Mouse (Mus musculus) hindbrain, postnatal 0 days (tissue): ENCODE data around the gene Gpn1. TPM values are rescaled to one million over a fixed set of nuclear protein-coding genes. Genes with fewer than 3 reads are reported as not detected.
"Not testable (repeated sequence)": the region's sequence is repeated elsewhere in the genome, so short reads cannot be mapped to it uniquely, and the experiment has no call there.

ENCODE experiments used
- ATAC-seq: fragments of 200-750 bp; cut with Nextera tagmentation; 2 replicates; pipeline ENCODE4 v1.8.0; 2017; ENCODE audit warnings: mild to moderate bottlenecking, moderate TSS enrichment, moderate library complexity
- DNase-seq: peaks from one replicate; pipeline ENCODE4 v3.0.0-alpha.2; 2015; ENCODE audit warnings: low spot score
- H3K27ac ChIP-seq: fragments of 300-500 bp; sonication (generic); 2 replicates; pipeline ENCODE4 v1.5.1; 2014; ENCODE audit warnings: mild to moderate bottlenecking
- H3K27me3 ChIP-seq: fragments of 300-500 bp; sonication (generic); 2 replicates; pipeline ENCODE4 v1.6.1; 2014; ENCODE audit warnings: low read length, mixed read lengths; ENCODE audit not compliant: insufficient read depth
- H3K36me3 ChIP-seq: fragments of 300-500 bp; sonication (generic); 2 replicates; pipeline ENCODE4 v1.6.1; 2014; ENCODE audit warnings: low read length, mixed read lengths; ENCODE audit not compliant: insufficient read depth
- H3K4me1 ChIP-seq: fragments of 300-500 bp; sonication (generic); 2 replicates; pipeline ENCODE4 v1.6.1; 2014; ENCODE audit warnings: antibody characterized with exemption, low read length, mixed read lengths; ENCODE audit not compliant: insufficient read depth
- H3K4me2 ChIP-seq: fragments of 300-500 bp; sonication (generic); 2 replicates; pipeline ENCODE4 v1.6.1; 2014; ENCODE audit warnings: low read depth, mild to moderate bottlenecking, low read length, moderate library complexity, mixed read lengths
- H3K4me3 ChIP-seq: fragments of 300-500 bp; sonication (generic); 2 replicates; pipeline ENCODE4 v1.5.1; 2014; ENCODE audit warnings: low read length
- H3K9ac ChIP-seq: fragments of 300-500 bp; sonication (generic); replicated peaks from 2 replicates; pipeline ENCODE4 v1.6.1; 2014; ENCODE audit warnings: mild to moderate bottlenecking, low read length, moderate library complexity, mixed read lengths
- H3K9me3 ChIP-seq: fragments of 300-500 bp; sonication (generic); 2 replicates; pipeline ENCODE4 v1.6.1; 2016; ENCODE audit warnings: low read length, mixed read lengths
- CTCF ChIP-seq: IDR thresholded peaks from 2 replicates; pipeline ENCODE4 v1.5.1; 2016; ENCODE audit warnings: antibody characterized with exemption, control low read depth, low read depth
- WGBS: fragments of 180-500 bp; shearing (Covaris S2); extraction: QIAGEN DNeasy Blood & Tissue Kit; methylation state at CpG from one replicate; pipeline ENCODE4 v1.1.7; 2014; 5-methylcytosine and 5-hydroxymethylcytosine counted together
- polyA plus RNA-seq: library from polyadenylated mRNA; unstranded; fragments of >200 nt; fragmentation: Nextera tagmentation; extraction: Ambion mirVana; gene quantifications from 2 replicates; pipeline ENCODE4 v1.2.1, GENCODE M21; 2015
- total RNA-seq: library from RNA; depleted of rRNA; stranded (reverse); fragments of >200 nt; gene quantifications from 2 replicates; pipeline ENCODE4 v1.2.3, GENCODE M21; 2014

Gene Gpn1
- total and polyA plus RNA-seq, 2 experiments from 2014 or later, result 30.9 to 70.2 TPM

GRCm38 (mm10) chr5:31504843-31505242 lies 10.3 kb downstream of the Gpn1 start:
- H3K4me1 ChIP-seq, result no peaks in the 10 kb centered on the region
- no peak overlapping the region for H3K4me3 ChIP-seq
- H3K27ac ChIP-seq, result no peak overlapping the region
- H3K9me3 ChIP-seq, result no peaks in the 10 kb centered on the region
- no peak for DNase-seq
- peaks cover 65% of the 10 kb centered on the region for H3K36me3 ChIP-seq
- no peak overlapping the region for H3K9ac ChIP-seq
- no peak overlapping the region for H3K4me2 ChIP-seq
- H3K27me3 ChIP-seq, result no peaks in the 10 kb centered on the region
- WGBS, result 93% methylated on average over 10 of the region's 10 CpGs
- no peak for TF ChIP-seq CTCF
- ATAC-seq, result no peak

GRCm38 (mm10) chr5:31512481-31512880 lies 17.9 kb downstream of the Gpn1 start:
- no peaks in the 10 kb centered on the region for H3K27me3 ChIP-seq
- H3K36me3 ChIP-seq, result peaks cover 66% of the 10 kb centered on the region
- no peak overlapping the region for H3K4me3 ChIP-seq
- no peak overlapping the region for H3K9ac ChIP-seq
- no peaks in the 10 kb centered on the region for H3K4me1 ChIP-seq
- no peak for TF ChIP-seq CTCF
- 85% methylated on average over 1 of the region's 1 CpGs for WGBS
- H3K27ac ChIP-seq, result no peak overlapping the region
- DNase-seq (no peak), ATAC-seq (no peak)
- H3K9me3 ChIP-seq, result no peaks in the 10 kb centered on the region
- no peak overlapping the region for H3K4me2 ChIP-seq

- 95% methylated on average over 6 of the region's 6 CpGs for WGBS
- ATAC-seq, result no peak
- Histone ChIP-seq H3K36me3 (peaks cover 39% of the 10 kb centered on the region), H3K27ac (no peak overlapping the region), H3K4me3 (no peak overlapping the region), H3K9ac (no peak overlapping the region), H3K4me2 (no peak overlapping the region), H3K9me3 (no peaks in the 10 kb centered on the region), H3K4me1 (peaks cover 2% of the 10 kb centered on the region; the same call in 1 of the 2 replicates), H3K27me3 (no peaks in the 10 kb centered on the region)
- no peak for TF ChIP-seq CTCF
- DNase-seq, result no peak
Measured at GRCm38 (mm10) chr5:31520556-31520955, 26.0 kb downstream of the Gpn1 start.

GRCm38 (mm10) chr5:31526354-31527116 lies 32.0 kb downstream of the Gpn1 start, which contains the start of gene Slc4a1ap:
Slc4a1ap (plus strand) TSS chr5:31526995.
- Histone ChIP-seq H3K27me3 (no peaks in the 10 kb centered on the region), H3K4me3 (peak within 1 kb of the TSS; percentile 96), H3K9ac (peak within 1 kb of the TSS; percentile 83), H3K4me1 (peaks cover 16% of the 10 kb centered on the region), H3K36me3 (peaks cover 13% of the 10 kb centered on the region; the same call in 1 of the 2 replicates), H3K9me3 (no peaks in the 10 kb centered on the region), H3K27ac (peak within 1 kb of the TSS; percentile 89), H3K4me2 (peak within 1 kb of the TSS; percentile 99)
- no peak for TF ChIP-seq CTCF
- under 1% methylated on average over 28 of the region's 28 CpGs for WGBS
- ATAC-seq (peak; percentile 94), DNase-seq (peak; percentile 83)

- peak; percentile 15; the same call in 1 of the 2 replicates for ATAC-seq
Measured at GRCm38 (mm10) chr5:31527117-31527680, 32.7 kb downstream of the Gpn1 start.

GRCm38 (mm10) chr5:31527707-31528106 lies 33.2 kb downstream of the Gpn1 start, which contains the start of gene Supt7l:
Supt7l (minus strand) TSS chr5:31527807.
- DNase-seq, H3K27me3 ChIP-seq, H3K9me3 ChIP-seq, ATAC-seq: not testable (repeated sequence)
- Histone ChIP-seq H3K36me3 (peaks cover 25% of the 10 kb centered on the region; the same call in 1 of the 2 replicates), H3K4me2 (peak within 1 kb of the TSS; percentile 99), H3K4me1 (peaks cover 16% of the 10 kb centered on the region), H3K9ac (peak within 1 kb of the TSS; percentile 83), H3K27ac (peak within 1 kb of the TSS; percentile 89), H3K4me3 (peak within 1 kb of the TSS; percentile 96)
- 81% methylated on average over 11 of the region's 11 CpGs for WGBS

More at GRCm38 (mm10) chr5:31527117-31527680, 32.7 kb downstream of the Gpn1 start:
- no peak for TF ChIP-seq CTCF
- WGBS, result 4% methylated on average over 40 of the region's 40 CpGs
- H3K36me3 ChIP-seq, result peaks cover 20% of the 10 kb centered on the region; the same call in 1 of the 2 replicates
- H3K27ac ChIP-seq, result peak overlapping the region; percentile 89; the same call in 1 of the 2 replicates
- peak overlapping the region; percentile 96 for H3K4me3 ChIP-seq
- DNase-seq, result no peak
- no peaks in the 10 kb centered on the region for H3K27me3 ChIP-seq
- peak overlapping the region; percentile 83 for H3K9ac ChIP-seq
- H3K4me1 ChIP-seq, result peaks cover 16% of the 10 kb centered on the region
- H3K9me3 ChIP-seq, result no peaks in the 10 kb centered on the region
- H3K4me2 ChIP-seq, result peak overlapping the region; percentile 99

- peaks cover 31% of the 10 kb centered on the region; the same call in 1 of the 2 replicates for H3K36me3 ChIP-seq
Measured at GRCm38 (mm10) chr5:31528560-31528959, 34.0 kb downstream of the Gpn1 start.

More at GRCm38 (mm10) chr5:31528560-31528959, 34.0 kb downstream of the Gpn1 start:
- H3K4me2 ChIP-seq, result peak overlapping the region; percentile 99
- TF ChIP-seq CTCF, result no peak
- H3K27ac ChIP-seq, result no peak overlapping the region
- DNase-seq (no peak), ATAC-seq (no peak)
- no peak overlapping the region for H3K4me3 ChIP-seq
- H3K9me3 ChIP-seq, result no peaks in the 10 kb centered on the region
- no peak overlapping the region for H3K9ac ChIP-seq
- H3K27me3 ChIP-seq, result no peaks in the 10 kb centered on the region
- peaks cover 16% of the 10 kb centered on the region for H3K4me1 ChIP-seq
- 47% methylated on average over 2 of the region's 2 CpGs for WGBS
